Mouse (Mus musculus) B cell, adult (primary cell): Measurements from ENCODE around the gene Tmem200a. TPM values are rescaled to one million over a fixed set of nuclear protein-coding genes. Genes with fewer than 3 reads are reported as not detected.

Experiments
- total RNA-seq: library from RNA; stranded (reverse); gene quantifications from 4 replicates; pipeline ENCODE4 v1.2.4, GENCODE M21; 2023; ENCODE audit not compliant: inconsistent age

Gene Tmem200a
- not detected in 4 replicates for total RNA-seq

GRCm38 (mm10) chr10:26078521-26079142 is at the start of gene Tmem200a:
TSS of gene Tmem200a (minus strand) at chr10:26079052.

GRCm38 (mm10) chr10:26077671-26078481 is 976 bp downstream of the Tmem200a start, which contains the start of gene Gm9767:
TSS of gene Gm9767 (plus strand) at chr10:26078255.

Other genes starting within 250 kb of the Tmem200a start
- gene Gm9767, start 797 bp downstream of the Tmem200a start, total RNA-seq, result not detected in 4 replicates
- gene Samd3, start 150.7 kb upstream of the Tmem200a start, total RNA-seq, result not detected in 4 replicates